Mouse (Mus musculus): ENCODE data around the gene Hip1r.

The Hip1r gene

DNA sequence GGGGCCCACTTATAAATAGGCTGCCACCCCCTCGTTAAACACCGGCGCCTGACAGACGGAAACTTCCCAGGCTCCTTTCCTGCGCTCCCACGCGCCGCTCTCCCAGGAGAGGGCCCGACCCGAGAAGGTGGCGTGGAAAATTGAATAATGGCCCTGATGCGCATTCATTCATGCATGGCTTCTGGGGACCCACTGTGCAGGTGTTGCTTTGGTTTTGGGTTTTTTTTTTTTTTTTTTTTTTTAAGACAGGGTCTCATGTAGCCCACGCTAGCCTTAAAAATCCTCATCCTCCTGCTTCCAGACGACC lies 704 bp downstream of the Hip1r start:
- DNase-seq (ENCODE audit: low spot score in 2 of 2), result no peak

DNA sequence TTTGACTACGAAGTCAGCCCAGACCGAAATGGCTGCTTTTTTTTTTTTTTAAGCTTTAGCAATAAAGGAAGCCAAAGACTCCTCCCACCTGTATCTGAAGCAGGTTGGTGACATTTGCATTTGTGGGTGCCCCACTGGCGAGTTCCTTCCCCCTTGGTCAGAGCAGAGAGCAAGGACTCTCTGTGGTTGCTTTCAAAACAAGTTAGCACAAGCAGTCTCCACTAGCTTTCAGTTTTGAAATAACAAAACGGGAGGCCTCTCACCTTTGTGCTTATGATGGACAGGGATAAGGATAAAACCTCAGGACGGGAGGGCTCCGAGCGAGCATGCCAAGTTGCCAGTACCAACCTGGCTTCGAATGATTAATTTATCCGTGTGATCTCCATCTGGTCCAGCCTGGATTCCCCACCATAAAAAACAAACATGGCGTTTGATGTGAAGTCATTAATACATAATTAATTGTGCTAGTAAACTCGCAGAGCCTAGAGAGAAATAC lies 1.2 kb downstream of the Hip1r start:
- DNase-seq (ENCODE audit: low spot score in 2 of 2), result no peak

DNA sequence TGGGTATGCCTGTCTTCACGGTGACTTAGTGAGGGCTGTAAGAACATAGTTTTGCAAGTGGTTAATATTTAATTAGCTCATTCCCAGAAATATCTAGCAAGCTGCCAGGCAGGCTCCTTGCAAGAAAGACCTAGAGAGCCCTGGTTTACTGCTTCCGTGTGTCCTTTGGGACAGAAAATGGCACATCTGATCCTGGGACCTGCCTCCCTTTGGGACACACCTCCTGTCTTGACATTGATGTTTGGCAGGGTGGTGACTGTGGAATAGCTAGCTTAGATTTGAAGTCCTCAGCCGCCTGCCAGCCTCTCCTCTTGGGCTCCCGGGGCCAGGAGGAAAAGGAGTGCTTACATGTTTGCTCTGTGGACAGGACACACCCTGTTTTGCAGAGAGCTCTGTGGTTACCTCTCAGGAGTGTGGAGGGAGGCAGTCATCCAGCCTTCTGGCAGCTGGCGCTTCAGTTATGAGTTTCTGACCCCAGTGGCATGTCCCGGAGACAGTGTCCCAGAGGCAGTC lies 2.3 kb downstream of the Hip1r start:
- no peak for DNase-seq (ENCODE audit: low spot score in 2 of 2)

DNA sequence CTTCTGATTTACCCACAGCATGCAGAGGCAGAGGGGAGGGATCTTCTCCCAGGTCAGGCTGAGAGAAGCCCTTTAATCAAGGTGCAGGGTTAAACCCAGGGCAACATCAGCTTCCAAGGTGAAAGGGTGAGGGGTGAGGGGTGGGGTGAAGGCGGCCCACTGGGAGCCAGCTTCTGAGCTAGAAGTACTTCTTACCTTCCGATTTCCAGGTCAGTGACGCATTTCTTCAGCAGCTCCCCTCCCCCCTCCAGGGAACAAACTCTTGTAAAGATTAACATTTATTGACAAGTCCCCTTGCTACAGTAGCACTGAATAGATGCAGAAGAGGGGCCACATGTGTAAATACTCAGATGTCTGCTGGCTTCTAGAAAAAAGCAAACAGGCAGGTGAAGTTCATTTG lies 3.8 kb downstream of the Hip1r start:
- no peak for DNase-seq (ENCODE audit: low spot score in 2 of 2)

DNA sequence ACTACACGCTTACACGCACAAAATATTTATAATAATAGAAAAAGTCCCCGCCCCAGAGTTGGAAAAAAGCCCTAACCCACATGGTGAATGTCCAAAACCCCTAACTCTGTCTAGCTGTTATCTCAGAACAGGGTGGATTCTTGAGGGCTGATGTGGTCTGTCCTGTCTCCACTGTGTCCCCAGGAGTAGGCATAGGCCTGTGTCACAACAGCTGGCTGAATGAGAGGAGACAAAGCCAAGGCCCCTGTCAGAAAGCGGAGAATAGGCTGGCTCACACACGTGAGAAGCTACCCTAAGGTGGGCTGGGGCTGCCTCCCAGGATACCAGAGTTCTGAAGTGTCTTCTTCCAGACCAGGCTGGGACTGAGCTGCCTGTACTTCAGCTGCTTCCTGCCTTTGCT lies 4.7 kb downstream of the Hip1r start:
- DNase-seq (ENCODE audit: low spot score in 2 of 2), result no peak

DNA sequence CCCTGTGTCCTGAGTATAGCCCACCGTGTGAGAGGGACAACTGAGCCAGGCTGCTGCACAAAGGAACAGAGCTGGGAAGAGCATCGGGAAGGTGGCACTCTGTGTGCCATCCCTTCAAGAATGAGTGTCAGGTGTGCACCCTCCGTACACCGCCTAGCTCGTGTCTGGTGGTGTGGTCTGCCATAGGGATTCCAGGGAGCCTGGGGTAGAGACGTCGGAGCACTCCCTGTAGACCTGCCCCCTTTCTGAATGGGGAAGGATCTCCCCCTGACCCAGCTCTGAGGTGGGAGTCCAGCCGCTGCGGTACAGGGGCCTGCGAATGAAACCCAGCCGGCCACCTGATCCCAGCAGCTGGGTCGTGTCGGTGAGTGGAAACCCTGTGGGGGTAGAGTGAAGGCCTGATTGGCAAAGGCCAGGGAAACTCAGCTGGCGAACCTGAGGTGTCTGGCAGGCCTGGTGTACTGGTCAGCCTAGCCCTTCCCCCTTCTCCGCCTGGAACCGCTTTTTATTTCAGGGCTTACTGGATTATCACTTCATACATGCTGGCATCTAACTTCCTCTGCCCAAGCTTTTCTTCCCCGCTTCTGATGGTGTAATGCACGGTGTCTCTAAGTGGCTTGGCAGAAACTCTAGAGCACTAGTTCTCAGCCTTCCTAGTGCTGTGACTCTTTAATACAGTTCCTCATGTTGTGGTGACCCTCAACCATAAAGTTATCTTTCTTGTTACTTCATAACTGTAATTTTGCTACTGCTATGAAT lies 6.0 kb downstream of the Hip1r start:
- DNase-seq (ENCODE audit: low spot score in 2 of 2), result no peak

DNA sequence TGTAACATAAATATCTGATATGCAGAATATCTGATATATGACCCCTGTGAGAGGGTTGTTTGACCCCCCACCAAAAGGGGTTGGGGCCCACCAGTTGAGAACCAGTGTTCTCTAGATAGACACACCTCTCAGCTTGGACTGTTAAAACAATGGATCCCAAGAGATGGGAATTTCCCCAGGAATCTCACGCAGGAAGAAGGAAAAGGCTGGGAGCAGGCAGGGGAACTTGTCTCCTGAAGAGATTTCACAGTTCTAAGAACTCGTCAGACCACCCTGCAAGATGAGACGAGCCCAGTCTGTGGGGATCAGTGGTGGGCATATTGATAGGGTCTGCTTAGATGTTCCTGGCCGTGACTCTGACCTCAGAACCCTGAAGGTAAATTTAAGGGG lies 6.5 kb downstream of the Hip1r start:
- DNase-seq (ENCODE audit: low spot score in 2 of 2), result no peak

DNA sequence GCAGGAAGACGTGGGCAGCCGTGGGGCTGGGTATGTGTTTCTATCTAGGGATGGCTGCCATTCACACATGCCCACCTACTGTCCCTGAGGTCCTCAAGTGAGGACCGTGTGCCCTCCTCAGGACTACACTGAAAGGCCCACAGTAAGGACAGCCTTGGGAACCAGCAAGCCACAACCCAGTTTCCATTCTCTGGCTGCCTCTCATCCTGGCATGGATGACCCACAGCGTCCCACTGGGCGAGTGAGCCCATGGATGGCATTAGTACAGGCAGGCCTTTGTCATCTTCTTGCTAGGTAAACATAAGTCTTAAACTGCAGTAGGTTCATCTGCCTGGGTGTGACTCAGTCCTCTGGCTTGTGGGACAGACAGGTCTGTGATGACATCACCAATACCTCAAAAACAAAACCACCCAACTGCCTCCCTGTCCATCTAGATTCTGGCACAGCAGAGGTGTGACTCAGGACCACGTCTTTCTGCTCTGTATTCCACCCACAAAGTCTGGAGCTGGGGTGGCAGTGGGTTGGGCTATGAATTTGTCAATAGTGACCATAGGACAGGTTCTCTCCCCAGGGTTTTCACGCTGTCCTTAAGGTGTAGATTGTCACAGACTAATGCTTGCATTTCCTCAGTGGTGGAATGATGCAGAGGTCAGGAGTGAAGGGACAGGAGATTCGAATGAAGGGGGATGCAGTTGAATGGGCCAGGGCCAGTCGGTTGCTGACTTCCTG lies 7.3 kb downstream of the Hip1r start:
- DNase-seq (ENCODE audit: low spot score in 2 of 2), result no peak

DNA sequence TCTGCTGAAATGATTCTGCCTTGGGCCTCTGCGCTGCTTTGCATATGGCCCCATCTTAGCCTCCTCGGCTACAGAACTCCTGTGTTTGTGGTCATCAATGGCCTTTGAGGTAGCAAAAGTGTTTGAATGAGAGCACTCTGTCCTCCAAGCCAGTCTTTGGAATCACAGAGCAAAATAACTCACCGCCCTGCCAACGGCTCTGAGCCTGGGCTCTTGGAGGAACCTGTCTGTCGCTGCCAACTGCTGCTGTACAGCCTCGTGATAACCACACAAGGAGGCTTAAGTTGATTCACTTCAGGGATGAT lies 7.8 kb downstream of the Hip1r start:
- no peak for DNase-seq (ENCODE audit: low spot score in 2 of 2)

DNA sequence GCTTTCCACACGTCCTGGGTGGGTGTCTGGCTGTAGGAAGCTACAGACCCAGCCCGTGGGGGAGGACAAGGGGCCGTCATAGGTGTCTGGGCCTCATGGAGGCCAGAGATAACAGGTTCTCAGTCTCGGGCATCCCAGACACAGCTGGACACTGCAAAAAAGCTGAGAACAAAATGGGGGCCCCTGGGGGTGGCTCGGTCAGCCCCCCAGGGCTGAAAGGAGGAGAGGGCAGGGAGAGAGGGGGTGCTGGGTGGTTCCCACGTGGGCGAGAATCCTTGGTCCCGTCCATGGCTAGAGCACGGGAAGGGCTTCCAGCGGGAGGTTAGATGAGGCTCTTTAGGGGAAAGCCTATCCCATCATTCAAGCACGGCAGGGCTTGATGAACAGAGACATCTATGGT lies 9.4 kb downstream of the Hip1r start:
- DNase-seq (ENCODE audit: low spot score in 2 of 2), result no peak

DNA sequence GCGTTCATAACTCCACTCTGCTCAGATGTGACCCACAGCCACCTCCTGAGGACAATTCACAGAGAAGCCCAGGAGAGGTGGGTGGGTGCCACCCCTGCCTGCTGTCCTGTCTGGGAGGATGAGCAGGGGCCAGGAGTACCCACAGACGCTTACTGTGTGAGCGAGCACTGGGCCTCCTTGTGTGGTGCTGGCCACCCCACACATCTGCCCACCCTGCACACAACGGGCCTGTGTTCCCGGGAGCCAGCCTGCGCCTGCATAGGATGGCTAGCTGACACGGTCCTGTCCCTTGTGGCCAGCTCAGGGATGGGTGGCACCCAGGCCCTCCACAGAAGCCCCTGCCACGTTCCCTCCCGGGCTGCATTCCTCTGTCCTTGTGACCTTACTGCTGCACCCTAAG lies 12.0 kb downstream of the Hip1r start:
- no peak for DNase-seq (ENCODE audit: low spot score in 2 of 2)

DNA sequence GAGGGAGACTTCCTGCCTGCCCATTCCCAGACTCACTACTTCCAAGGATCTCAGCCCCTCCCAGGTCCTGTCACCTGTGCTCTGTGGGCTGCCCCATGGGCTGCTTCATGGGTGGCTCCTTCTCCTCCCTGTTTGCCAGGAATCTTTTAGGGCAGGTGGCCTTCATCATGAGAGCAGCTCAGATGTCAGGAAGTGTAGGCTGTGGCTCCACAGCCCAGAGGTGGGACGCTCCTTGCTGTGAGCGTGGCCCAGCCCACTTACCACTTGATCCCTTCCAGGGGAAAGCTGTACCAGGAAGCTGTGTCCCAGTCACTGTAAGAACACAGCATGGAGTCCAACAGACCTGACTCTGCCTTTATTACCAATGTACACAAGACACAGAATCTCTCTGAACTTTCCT lies 13.5 kb downstream of the Hip1r start:
- no peak for DNase-seq (ENCODE audit: low spot score in 2 of 2)

DNA sequence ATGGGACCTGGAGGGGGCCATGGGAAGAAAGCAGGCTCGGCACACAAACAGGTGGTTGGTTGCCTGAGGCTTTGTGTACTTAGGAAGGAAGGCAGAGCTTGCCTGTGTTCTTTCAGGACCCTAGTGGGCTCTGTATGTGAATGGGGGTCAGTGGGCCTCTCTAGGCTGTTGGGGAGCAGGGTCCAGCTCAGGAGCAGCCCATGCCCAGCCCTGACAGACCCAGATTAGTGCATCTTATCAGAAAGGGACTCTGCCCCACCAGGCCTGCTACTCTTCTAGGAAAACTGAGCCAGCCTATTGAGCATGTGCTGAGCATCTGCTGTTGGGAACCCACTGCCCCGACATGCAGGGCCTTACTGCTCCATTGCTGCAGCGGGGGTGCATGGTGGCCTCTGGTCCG lies 14.1 kb downstream of the Hip1r start:
- no peak for DNase-seq (ENCODE audit: low spot score in 2 of 2)

DNA sequence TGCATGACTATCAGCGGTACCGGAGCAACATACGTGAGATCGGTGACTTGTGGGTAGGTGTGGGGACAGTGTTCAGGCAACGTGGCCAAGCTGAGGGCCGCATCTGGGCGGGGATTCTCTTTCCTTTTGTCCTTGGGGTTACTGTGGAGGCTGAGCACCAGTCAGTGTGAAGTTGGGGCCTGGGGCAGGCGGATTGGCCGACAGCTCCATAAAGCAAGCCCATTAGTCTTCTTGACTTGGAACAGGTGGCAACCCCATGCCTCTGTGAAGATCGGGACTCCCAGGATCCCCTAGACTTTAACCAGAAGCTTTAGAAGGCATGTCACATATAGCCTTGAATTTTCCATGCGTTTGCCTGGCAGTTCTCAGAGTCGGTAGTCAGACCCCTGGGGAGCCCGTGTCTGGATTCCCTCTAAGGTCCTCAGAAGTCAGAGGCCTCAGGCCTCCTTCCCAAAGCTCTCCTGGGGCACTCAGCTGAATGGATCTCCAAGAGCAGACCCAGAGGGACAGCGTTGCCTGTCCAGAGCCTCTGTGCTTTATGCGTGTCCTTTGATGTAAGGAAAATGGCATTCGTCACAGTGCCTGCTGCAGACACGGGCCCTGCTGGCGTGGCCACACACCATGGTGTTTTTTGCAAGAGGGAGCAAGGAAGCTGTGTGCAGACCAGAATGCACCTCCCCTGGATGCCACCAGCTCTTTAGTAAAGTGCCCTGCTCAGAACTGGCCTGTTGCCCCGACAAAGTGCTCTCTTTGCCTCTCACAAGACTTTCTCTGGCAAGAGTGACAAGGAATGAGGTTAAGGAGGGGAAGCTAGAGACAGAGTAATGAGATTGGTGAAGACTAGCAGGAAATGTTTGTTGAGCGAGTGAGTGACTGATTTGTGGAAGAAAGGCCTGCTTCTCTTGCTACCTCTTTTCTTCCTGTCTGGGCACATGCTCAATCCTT lies 16.8 kb downstream of the Hip1r start:
- DNase-seq (ENCODE audit: low spot score in 2 of 2), result no peak

DNA sequence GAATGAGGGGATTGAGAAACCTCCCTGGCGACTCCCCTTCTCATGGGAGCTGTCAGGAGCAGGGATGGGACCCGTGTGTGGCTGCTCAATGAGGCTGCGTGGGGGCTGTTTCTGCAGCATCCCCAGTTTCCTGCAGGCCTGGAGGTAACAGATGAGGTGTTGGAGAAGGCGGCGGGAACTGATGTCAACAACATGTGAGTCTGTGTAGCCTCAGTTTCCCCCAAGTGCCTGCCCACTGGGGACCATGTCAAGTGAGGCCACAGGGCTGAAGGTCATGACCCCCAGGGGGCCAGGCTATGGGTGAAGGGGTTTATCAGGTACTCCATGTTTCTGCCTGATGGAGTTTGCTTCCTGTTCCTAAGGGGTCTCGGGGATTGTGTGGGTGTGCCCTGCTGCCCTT lies 17.9 kb downstream of the Hip1r start:
- no peak for DNase-seq (ENCODE audit: low spot score in 2 of 2)

DNA sequence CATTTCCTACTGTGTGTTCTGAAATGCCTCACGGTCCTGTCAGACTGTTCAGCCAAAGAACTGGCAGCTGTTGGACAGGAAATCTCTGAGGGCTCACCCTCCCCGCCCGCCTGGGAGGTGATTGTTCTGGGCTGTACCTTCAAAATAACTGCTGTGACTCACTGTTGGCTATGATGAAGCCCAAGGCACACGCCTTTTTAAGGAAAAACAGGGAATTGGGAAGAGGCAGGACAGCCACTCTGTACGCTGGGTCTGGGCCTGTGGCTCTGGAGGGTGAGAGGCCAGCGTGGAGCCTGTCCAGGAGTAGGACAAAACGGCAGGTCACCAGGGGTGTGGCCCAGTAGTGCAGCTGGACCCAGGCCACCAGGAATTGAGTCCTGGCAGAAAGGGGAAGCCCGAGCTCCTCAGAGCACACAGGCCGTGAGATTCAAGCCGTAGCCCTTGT lies 18.8 kb downstream of the Hip1r start:
- DNase-seq (ENCODE audit: low spot score in 2 of 2), result no peak

DNA sequence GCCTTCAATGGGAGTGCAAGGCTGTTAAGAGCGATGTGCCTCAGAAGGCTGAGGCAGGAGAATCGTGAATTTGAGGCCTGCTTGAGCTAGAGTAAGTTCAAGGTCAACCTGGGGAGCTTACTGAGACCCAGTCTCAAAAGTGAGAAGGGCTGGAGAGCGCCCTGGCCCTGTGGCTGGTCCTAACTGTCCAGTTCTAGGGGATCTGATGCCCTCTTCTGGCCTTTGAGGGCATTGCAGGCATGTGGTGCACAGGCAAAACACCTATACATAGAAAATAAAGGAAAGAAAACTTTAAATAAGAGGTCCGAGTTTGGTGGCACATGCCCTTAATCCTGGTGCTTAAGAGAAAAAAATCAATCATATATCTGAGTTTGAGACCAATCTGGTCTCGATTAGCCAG lies 19.4 kb downstream of the Hip1r start:
- DNase-seq (ENCODE audit: low spot score in 2 of 2), result peak; percentile 68 to 89

DNA sequence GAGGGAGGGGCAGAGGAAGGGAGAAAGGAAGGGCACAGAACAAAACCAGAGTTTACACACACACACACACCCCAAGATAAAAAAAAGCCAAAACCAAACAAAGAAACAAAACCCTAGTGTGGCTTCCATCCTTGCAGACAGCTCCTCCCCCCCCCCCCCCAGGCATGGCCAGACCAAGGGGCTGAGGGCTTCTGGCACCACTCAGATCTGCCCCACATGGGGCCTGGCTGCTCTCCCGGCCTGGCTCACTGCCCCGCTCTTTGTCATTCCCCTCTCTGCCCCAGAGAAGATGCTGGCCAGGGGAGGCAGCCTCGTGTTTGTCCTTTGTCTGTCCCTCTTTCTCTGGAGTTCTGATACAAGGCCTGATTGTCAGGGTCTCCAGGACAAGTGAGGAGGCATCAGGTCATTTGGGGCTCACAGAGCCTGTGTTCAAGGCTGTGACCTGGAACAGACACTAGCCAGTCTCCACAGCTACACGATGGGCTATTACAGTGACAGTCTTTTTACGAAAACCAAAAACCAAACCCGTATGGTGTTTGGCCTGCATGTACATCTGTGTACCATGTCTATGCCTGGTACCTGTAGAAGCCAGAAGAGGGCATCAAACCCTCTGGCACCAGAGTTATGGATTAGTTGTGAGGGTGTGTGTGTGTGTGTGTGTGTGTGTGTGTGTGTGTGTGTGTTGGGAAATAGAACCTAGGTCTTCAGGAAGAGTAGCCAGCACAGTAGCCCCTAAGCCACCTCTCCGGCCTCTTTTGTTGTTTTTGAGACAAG lies 20.0 kb downstream of the Hip1r start:
- no peak for DNase-seq (ENCODE audit: low spot score in 2 of 2)

DNA sequence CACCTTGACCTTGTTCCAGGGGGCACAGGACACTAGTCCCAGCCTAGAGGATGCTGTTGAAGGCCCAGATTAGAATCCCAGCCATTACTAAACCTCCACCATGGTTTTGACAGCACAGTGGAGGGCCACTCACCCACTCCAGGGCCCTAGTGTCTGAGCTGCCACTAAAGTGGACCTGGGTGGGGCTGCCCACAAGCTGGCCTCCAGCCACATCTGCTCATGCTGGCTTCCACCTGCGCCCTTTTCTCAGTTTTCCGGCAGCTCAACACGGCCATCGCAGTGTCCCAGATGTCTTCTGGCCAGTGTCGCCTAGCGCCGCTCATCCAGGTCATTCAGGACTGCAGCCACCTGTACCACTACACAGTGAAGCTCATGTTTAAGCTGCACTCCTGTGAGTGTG lies 21.0 kb downstream of the Hip1r start:
- no peak for DNase-seq (ENCODE audit: low spot score in 2 of 2)

DNA sequence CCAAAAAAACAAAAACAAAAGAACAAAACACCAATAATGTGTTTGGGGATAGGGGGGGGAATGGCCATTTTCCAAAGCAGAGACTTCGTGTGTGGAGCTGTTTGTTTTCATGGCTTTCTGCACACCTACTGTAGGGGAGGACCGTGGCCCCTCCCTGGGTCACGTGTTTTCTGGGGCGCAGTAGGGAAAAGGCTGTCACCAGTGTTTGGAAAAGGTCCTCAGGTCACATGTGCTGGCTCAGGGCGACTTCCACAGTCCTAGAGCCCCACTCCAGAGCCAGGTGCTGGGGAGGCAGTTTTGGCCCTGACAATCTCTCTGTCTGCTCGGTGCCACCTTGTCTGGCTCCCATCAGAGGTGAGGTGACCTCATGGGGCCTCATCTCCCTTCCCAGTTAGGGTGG lies 22.0 kb downstream of the Hip1r start:
- no peak for DNase-seq (ENCODE audit: low spot score in 2 of 2)

DNA sequence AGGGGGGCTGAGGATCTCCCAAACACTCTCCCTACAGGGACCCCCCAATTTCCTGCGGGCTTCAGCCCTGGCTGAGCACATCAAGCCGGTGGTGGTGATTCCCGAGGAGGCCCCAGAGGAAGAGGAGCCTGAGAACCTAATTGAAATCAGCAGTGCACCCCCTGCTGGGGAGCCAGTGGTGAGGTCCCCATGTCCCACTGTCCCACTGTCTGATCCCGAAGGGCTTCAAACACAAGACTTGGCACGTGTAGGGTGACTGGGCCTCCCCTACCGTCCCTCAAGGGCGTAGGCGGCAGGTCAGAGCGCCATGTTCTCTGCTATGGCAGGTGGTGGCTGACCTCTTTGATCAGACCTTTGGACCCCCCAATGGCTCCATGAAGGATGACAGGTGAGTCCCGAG lies 22.8 kb downstream of the Hip1r start:
- no peak for DNase-seq (ENCODE audit: low spot score in 2 of 2)

DNA sequence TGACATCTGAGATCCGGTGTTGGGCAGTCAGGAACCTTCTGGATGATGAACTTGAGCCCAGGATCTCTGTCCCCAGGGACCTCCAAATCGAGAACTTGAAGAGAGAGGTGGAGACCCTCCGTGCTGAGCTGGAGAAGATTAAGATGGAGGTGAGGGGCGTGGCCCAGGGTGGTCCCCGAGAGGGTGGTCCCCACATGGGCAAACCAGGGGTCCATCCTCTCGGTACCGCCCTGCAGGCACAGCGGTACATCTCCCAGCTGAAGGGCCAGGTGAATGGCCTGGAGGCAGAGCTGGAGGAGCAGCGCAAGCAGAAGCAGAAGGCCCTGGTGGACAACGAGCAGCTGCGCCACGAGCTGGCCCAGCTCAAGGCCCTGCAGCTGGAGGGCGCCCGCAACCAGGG lies 23.3 kb downstream of the Hip1r start:
- no peak for DNase-seq (ENCODE audit: low spot score in 2 of 2)

Measured in urinary bladder, postnatal 4 days (tissue).